Mouse (Mus musculus): Measurements from ENCODE around the gene Acvr1b.

GRCm38 (mm10) chr15:101230995-101231647 is 57.3 kb downstream of the Acvr1b start:
- no peak for TF ChIP-seq TAL1 (conservative IDR thresholded peaks at IDR 0.05; ENCODE audit: low read depth, low read length)
- no peak for TF ChIP-seq CTCF (IDR thresholded peaks at IDR 0.05; ENCODE audit: low read depth, low read length)
- no peak for TF ChIP-seq GATA1 (IDR thresholded peaks at IDR 0.05; ENCODE audit: borderline replicate concordance, low read length)
- no peak for TF ChIP-seq POLR2AphosphoS5 (IDR thresholded peaks at IDR 0.05; ENCODE audit: insufficient replicate concordance, low read depth, low read length)
- no peak for TF ChIP-seq GATA2 (IDR thresholded peaks at IDR 0.05; ENCODE audit: borderline replicate concordance, low read depth, low read length)
